Mouse (Mus musculus): ENCODE measurements around the gene Taf1. TPM values are rescaled to one million over a fixed set of nuclear protein-coding genes. Genes with fewer than 3 reads are reported as not detected.
"Not testable (repeated sequence)": the region's sequence is repeated elsewhere in the genome, so short reads cannot be mapped to it uniquely, and the experiment has no call there.

Taf1 gene
- 8.4 and 9.5 TPM in 2 replicates for polyA plus RNA-seq (2014; fragmentation: Nextera tagmentation; extraction: Ambion mirVana)

DNA sequence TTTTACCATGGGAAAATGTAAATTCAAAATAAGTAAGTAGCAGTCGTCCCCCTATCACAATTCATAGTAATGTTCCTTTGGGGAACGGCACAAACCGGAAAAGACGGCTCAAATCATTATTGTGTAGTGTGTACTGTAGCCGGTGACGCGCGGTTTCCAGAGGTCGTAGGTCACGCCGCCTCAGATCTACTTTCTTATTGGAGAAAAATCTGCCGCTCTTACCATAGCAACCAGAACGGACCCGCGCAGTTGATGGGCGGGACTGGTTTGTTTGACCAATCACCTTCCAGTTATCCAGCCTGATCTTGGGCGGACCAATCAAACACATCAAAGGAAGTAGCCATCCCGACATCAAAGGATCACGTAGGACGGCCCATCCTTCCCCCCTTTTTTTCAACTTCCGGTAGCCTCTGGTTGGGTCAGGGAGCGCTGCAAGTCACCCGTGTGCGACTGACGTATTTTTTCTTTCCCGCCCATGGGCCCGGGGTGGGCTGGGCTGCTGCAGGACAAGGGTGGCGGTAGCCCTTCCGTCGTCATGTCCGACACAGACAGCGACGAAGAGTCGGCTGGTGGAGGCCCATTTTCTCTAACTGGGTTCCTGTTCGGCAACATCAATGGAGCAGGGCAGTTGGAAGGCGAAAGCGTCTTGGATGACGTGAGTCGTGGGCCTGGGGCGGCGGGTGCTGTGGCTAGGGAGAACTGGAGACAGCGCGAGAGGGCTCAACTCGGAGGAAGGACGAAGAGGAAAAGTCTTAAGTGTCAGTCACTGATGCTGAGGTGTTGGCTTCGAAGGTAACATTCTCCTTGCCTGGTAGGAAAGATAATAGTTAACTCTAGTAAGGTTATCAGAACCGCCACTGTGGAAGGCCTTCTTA is at the start of gene Taf1:
Gene Taf1, plus strand, starts transcription at position 388 of the 875 bp plus-strand sequence.
- peak within 1 kb of the TSS; percentile 57 to 73 for H3K4me3 ChIP-seq (ENCODE audit: control insufficient read depth in 1 of 2, insufficient read depth in 1 of 2, low read depth in 1 of 2, low read length in 2 of 2)
- peaks cover 25% of the 10 kb centered on the region for H3K36me3 ChIP-seq (ENCODE audit: control insufficient read depth, insufficient read depth, low read length)
- H3K9me3 ChIP-seq (ENCODE audit: control insufficient read depth, low read length): no peaks in the 10 kb centered on the region
- no peaks in the 10 kb centered on the region for H3K4me1 ChIP-seq (ENCODE audit: control insufficient read depth in 2 of 2, insufficient read depth in 2 of 2, low read length in 2 of 2)
- peak within 1 kb of the TSS; percentile 68 for H3K4me2 ChIP-seq (ENCODE audit: low read length)
- H3K9ac ChIP-seq (ENCODE audit: low read length): peak within 1 kb of the TSS; percentile 72
- peak; percentile 98 for ATAC-seq (ENCODE audit: insufficient number of reproducible peaks, insufficient read depth, low FRiP score, low read depth)
- H3K27me3 ChIP-seq (ENCODE audit: control insufficient read depth, insufficient read depth, low read length): no peaks in the 10 kb centered on the region
- WGBS: 20% methylated on average over 47 of the region's 47 CpGs
- H3K27ac ChIP-seq (replicated peaks in 1 of 2; ENCODE audit: control insufficient read depth in 1 of 2, insufficient read depth in 1 of 2, low read depth in 2 of 2, low read length in 2 of 2): peak within 1 kb of the TSS; percentile 44 to 75; a peak in 3 of 4 replicates

DNA sequence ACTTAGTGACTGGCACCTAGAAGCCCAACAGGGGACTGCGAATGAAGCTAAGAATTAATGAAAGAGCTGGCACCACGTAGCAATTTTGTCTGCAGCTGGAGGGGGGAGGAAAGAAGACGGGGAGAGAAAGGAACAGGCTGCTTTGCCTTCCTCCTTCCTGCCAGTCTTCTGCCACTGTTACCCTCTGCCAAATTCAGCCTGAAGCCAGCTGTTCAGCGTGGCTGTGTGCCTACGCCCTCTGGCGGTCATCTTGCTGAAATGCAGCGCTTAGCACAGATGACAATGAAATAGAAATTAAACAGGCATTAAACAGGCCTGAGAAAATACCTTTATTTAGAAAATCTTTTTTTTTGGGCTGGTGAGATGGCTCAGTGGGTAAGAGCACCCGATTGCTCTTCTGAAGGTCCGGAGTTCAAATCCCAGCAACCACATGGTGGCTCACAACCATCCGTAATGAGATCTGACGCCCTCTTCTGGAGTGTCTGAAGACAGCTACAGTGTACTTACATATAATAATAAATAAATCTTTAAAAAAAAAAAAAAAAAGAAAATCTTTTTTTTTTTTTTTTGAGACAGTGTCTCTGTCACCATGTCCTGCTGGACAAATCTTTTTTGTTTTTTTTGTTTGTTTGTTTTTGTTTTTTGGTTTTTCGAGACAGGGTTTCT is 45.9 kb upstream of the Taf1 start:
- ATAC-seq (ENCODE audit: insufficient number of reproducible peaks, insufficient read depth, low FRiP score, low read depth); H3K9ac ChIP-seq (ENCODE audit: low read length); H3K9me3 ChIP-seq (ENCODE audit: control insufficient read depth, low read length); H3K4me3 ChIP-seq (ENCODE audit: control insufficient read depth in 1 of 2, insufficient read depth in 1 of 2, low read depth in 1 of 2, low read length in 2 of 2); H3K27me3 ChIP-seq (ENCODE audit: control insufficient read depth, insufficient read depth, low read length); H3K4me2 ChIP-seq (ENCODE audit: low read length); H3K4me1 ChIP-seq (ENCODE audit: control insufficient read depth in 2 of 2, insufficient read depth in 2 of 2, low read length in 2 of 2); H3K36me3 ChIP-seq (ENCODE audit: control insufficient read depth, insufficient read depth, low read length); H3K27ac ChIP-seq (replicated peaks in 1 of 2; ENCODE audit: control insufficient read depth in 1 of 2, insufficient read depth in 1 of 2, low read depth in 2 of 2, low read length in 2 of 2): not testable (repeated sequence)
- WGBS: 19% methylated on average over 10 of the region's 12 CpGs

DNA sequence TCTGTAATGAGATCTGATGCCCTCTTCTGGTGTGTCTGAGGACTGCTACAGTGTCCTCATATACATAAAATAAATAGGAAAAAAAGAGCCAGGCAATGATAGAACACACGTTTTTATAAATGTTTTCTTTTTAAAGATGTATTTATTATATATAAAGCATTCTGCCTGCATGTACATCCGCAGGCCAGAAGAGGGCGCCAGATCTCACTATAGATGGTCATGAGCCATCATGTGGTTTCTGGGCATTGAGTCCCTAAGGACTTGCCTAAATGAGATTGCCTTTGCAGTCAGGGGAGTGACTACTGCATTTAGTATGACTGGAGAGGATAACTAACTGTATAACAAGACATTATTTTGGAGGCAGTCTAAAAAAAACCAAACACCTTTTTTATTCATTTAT is 27.9 kb upstream of the Taf1 start:
- Histone ChIP-seq H3K36me3 (ENCODE audit: control insufficient read depth, insufficient read depth, low read length) (no peaks in the 10 kb centered on the region), H3K4me1 (ENCODE audit: control insufficient read depth in 2 of 2, insufficient read depth in 2 of 2, low read length in 2 of 2) (no peaks in the 10 kb centered on the region), H3K4me3 (ENCODE audit: control insufficient read depth in 1 of 2, insufficient read depth in 1 of 2, low read depth in 1 of 2, low read length in 2 of 2) (no peak overlapping the region), H3K4me2 (ENCODE audit: low read length) (no peak overlapping the region), H3K27me3 (ENCODE audit: control insufficient read depth, insufficient read depth, low read length) (no peaks in the 10 kb centered on the region), H3K9ac (ENCODE audit: low read length) (no peak overlapping the region), H3K27ac (replicated peaks in 1 of 2; ENCODE audit: control insufficient read depth in 1 of 2, insufficient read depth in 1 of 2, low read depth in 2 of 2, low read length in 2 of 2) (no peak overlapping the region), H3K9me3 (ENCODE audit: control insufficient read depth, low read length) (no peaks in the 10 kb centered on the region)
- ATAC-seq (ENCODE audit: insufficient number of reproducible peaks, insufficient read depth, low FRiP score, low read depth): no peak
- WGBS: 14% methylated on average over 3 of the region's 3 CpGs

DNA sequence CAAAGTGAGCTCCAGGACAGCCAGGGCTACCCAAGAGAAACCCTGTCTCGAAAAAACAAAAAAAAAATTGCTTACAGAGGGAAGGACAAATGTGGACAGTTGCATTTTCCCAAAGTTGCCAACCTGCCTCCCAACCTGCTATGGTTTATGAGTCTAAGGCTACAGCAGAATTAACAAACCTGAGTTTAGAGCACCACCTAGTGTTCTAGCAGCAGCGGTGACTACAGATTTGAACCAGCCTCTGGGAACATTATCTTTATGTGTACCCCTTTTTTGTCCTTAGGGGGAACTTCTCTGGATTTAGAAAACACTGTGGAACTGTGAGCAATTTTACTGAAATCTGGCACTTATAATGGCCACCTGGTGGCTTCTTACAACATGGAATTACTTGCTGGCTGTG is 16.8 kb upstream of the Taf1 start:
- H3K9me3 ChIP-seq (ENCODE audit: control insufficient read depth, low read length): no peaks in the 10 kb centered on the region
- H3K27ac ChIP-seq (replicated peaks in 1 of 2; ENCODE audit: control insufficient read depth in 1 of 2, insufficient read depth in 1 of 2, low read depth in 2 of 2, low read length in 2 of 2): no peak overlapping the region
- WGBS: 6% methylated on average over 2 of the region's 2 CpGs
- H3K27me3 ChIP-seq (ENCODE audit: control insufficient read depth, insufficient read depth, low read length): no peaks in the 10 kb centered on the region
- no peak overlapping the region for H3K4me3 ChIP-seq (ENCODE audit: control insufficient read depth in 1 of 2, insufficient read depth in 1 of 2, low read depth in 1 of 2, low read length in 2 of 2)
- ATAC-seq (ENCODE audit: insufficient number of reproducible peaks, insufficient read depth, low FRiP score, low read depth): no peak
- H3K36me3 ChIP-seq (ENCODE audit: control insufficient read depth, insufficient read depth, low read length): no peaks in the 10 kb centered on the region
- H3K9ac ChIP-seq (ENCODE audit: low read length): no peak overlapping the region
- no peak overlapping the region for H3K4me2 ChIP-seq (ENCODE audit: low read length)
- no peaks in the 10 kb centered on the region for H3K4me1 ChIP-seq (ENCODE audit: control insufficient read depth in 2 of 2, insufficient read depth in 2 of 2, low read length in 2 of 2)

DNA sequence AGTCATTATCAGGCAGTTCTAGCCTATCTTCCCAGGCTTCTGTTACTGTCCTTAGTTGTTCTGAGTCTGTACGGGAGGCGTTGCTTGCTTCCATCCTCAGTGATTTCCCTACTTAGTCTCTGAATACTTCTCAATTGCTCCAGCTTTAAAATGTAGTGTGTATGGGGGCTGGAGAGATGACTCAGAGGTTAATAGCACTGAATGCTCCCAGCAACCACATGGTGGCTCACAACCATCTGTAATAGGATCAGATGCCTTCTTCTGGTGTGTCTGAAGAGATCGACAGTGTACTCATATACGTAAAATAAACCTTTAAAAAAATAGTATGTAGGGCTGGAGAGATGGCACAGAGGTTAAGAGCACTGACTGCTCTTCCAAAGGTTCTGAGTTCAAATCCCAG is 14.5 kb upstream of the Taf1 start:
- H3K27me3 ChIP-seq (ENCODE audit: control insufficient read depth, insufficient read depth, low read length): no peaks in the 10 kb centered on the region
- H3K27ac ChIP-seq (replicated peaks in 1 of 2; ENCODE audit: control insufficient read depth in 1 of 2, insufficient read depth in 1 of 2, low read depth in 2 of 2, low read length in 2 of 2): no peak overlapping the region
- no peak overlapping the region for H3K9ac ChIP-seq (ENCODE audit: low read length)
- no peak overlapping the region for H3K4me3 ChIP-seq (ENCODE audit: control insufficient read depth in 1 of 2, insufficient read depth in 1 of 2, low read depth in 1 of 2, low read length in 2 of 2)
- no peaks in the 10 kb centered on the region for H3K9me3 ChIP-seq (ENCODE audit: control insufficient read depth, low read length)
- H3K36me3 ChIP-seq (ENCODE audit: control insufficient read depth, insufficient read depth, low read length): no peaks in the 10 kb centered on the region
- no peak overlapping the region for H3K4me2 ChIP-seq (ENCODE audit: low read length)
- 83% methylated on average over 4 of the region's 4 CpGs for WGBS
- no peak for ATAC-seq (ENCODE audit: insufficient number of reproducible peaks, insufficient read depth, low FRiP score, low read depth)
- no peaks in the 10 kb centered on the region for H3K4me1 ChIP-seq (ENCODE audit: control insufficient read depth in 2 of 2, insufficient read depth in 2 of 2, low read length in 2 of 2)

DNA sequence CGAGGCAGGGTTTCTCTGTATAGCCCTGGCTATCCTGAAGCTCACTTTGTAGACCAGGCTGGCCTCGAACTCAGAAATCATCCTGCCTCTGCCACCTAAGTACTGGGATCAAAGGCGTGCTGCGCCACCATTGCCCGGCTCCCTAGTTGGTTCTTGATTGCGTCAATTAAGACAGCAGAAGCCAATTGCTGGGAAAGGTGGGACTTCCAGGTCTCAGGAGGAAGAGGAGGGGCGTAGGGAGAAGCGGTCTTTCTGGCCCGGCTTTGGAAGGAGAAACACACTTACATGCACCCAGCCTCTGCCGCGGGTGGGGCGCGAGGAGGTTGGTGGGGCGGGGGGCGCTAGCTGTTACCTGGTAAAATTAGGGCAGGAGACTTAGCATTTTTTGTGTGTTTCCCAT is 10.5 kb upstream of the Taf1 start:
- Histone ChIP-seq H3K4me3 (ENCODE audit: control insufficient read depth in 1 of 2, insufficient read depth in 1 of 2, low read depth in 1 of 2, low read length in 2 of 2) (peak overlapping the region; percentile 13 to 18; a peak in 2 of 4 replicates), H3K4me1 (ENCODE audit: control insufficient read depth in 2 of 2, insufficient read depth in 2 of 2, low read length in 2 of 2) (no peaks in the 10 kb centered on the region), H3K27me3 (ENCODE audit: control insufficient read depth, insufficient read depth, low read length) (no peaks in the 10 kb centered on the region), H3K36me3 (ENCODE audit: control insufficient read depth, insufficient read depth, low read length) (no peaks in the 10 kb centered on the region), H3K9ac (ENCODE audit: low read length) (0 out of 2 replicates have a peak overlapping the region, but pooled peaks have one; percentile 38), H3K27ac (replicated peaks in 1 of 2; ENCODE audit: control insufficient read depth in 1 of 2, insufficient read depth in 1 of 2, low read depth in 2 of 2, low read length in 2 of 2) (no peak overlapping the region), H3K4me2 (ENCODE audit: low read length) (no peak overlapping the region), H3K9me3 (ENCODE audit: control insufficient read depth, low read length) (no peaks in the 10 kb centered on the region)
- no peak for ATAC-seq (ENCODE audit: insufficient number of reproducible peaks, insufficient read depth, low FRiP score, low read depth)
- 74% methylated on average over 15 of the region's 15 CpGs for WGBS

DNA sequence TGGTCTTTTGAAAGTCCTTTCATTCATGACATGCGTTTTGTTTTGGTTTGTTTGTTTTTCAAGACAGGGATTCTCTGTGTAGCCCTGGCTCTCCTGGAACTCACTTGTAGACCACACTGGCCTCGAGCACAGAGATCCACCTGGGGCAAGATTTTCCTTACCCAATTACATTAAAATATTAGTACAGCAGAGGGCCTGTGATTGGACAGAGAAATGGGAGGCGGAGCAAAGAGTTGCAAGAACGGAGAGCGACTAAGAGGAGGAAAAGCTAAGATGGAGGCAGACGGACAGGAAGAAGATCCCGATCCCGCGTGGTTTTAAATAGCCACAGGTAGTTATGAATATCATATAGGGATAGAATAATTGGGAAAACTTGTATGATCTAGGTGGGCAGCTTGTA is 5.2 kb upstream of the Taf1 start:
- 43% methylated on average over 9 of the region's 9 CpGs for WGBS
- no peaks in the 10 kb centered on the region for H3K27me3 ChIP-seq (ENCODE audit: control insufficient read depth, insufficient read depth, low read length)

More for the DNA sequence above, 5.2 kb upstream of the Taf1 start:
- no peaks in the 10 kb centered on the region for H3K4me1 ChIP-seq (ENCODE audit: control insufficient read depth in 2 of 2, insufficient read depth in 2 of 2, low read length in 2 of 2)
- no peak overlapping the region for H3K27ac ChIP-seq (replicated peaks in 1 of 2; ENCODE audit: control insufficient read depth in 1 of 2, insufficient read depth in 1 of 2, low read depth in 2 of 2, low read length in 2 of 2)
- H3K9me3 ChIP-seq (ENCODE audit: control insufficient read depth, low read length): no peaks in the 10 kb centered on the region
- no peaks in the 10 kb centered on the region for H3K36me3 ChIP-seq (ENCODE audit: control insufficient read depth, insufficient read depth, low read length)
- H3K9ac ChIP-seq (ENCODE audit: low read length): no peak overlapping the region
- ATAC-seq (ENCODE audit: insufficient number of reproducible peaks, insufficient read depth, low FRiP score, low read depth): no peak
- H3K4me2 ChIP-seq (ENCODE audit: low read length): peak overlapping the region; percentile 32
- peak overlapping the region in 1 of 2 experiments; percentile 21; a peak in 1 of 4 replicates for H3K4me3 ChIP-seq (ENCODE audit: control insufficient read depth in 1 of 2, insufficient read depth in 1 of 2, low read depth in 1 of 2, low read length in 2 of 2)

Data from heart, embryonic 14.5 days (tissue).